Mouse (Mus musculus) mesoderm, embryonic 11.5 days (tissue): ENCODE data around the gene Fam208a.
A peak's percentile ranks its signal among the peaks of the same experiment; 100 is the strongest.

Source experiments
- DNase-seq: peaks from one replicate; pipeline ENCODE4 v3.0.0-alpha.2; 2012; ENCODE audit warnings: low read depth, low spot score

The Fam208a gene

DNA sequence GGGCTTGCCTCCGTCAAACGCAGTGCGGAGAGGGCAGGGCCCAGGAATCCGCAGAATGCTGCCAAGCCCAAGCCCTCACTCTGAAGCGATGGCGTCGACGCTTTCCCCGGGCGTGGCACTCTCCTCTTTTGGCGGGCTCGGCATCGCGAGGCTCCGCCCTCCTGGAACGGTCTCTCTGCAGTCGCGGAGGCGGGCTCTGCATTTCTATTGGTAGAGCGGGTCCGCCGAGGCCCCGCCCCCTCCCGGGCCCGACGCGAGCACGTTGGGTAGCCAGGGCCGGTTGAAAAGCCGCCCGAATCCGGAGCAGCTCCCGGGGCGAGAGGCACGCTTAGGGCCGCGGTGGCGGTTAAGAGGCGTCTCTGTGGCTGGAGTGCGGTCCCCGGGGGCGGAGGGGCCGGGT lies at the start of gene Fam208a:
TSS of gene Fam208a (plus strand) at position 262 of the 400 bp plus-strand sequence.
- DNase-seq: peak; percentile 93

DNA sequence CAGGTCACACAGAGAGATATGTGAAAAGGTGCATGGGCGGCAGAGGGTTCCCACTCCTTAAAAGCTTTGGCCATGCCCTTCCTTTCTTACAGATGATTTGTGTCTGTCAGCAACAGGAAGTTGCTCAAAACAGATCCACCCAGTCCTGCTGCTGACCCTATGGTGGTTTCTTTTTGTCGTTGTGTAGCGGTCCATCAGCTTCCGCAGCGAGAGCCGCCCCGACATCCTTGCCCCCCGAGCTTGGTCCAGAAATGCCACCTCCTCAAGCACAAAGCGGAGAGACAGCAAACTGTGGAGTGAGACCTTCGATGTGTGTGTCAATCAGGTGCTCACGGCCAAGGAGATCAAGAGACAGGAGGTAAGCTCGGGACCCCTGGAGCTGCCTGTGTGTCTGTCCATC lies 49.2 kb upstream of the Fam208a start:
- DNase-seq: no peak

GRCm38 (mm10) chr14:27381459-27381858 lies 47.2 kb upstream of the Fam208a start:
- no peak for DNase-seq

- no peak for DNase-seq
Measured at GRCm38 (mm10) chr14:27383321-27383830, 45.3 kb upstream of the Fam208a start.

- DNase-seq: no peak
Measured at GRCm38 (mm10) chr14:27384143-27384542, 44.5 kb upstream of the Fam208a start.

- DNase-seq: no peak
Measured at GRCm38 (mm10) chr14:27388616-27389015, 40.0 kb upstream of the Fam208a start.

- no peak for DNase-seq
Measured at GRCm38 (mm10) chr14:27389722-27390121, 38.9 kb upstream of the Fam208a start.

GRCm38 (mm10) chr14:27390663-27391062 lies 38.0 kb upstream of the Fam208a start:
- no peak for DNase-seq

- DNase-seq: no peak
Measured at GRCm38 (mm10) chr14:27391776-27392308, 36.8 kb upstream of the Fam208a start.

DNA sequence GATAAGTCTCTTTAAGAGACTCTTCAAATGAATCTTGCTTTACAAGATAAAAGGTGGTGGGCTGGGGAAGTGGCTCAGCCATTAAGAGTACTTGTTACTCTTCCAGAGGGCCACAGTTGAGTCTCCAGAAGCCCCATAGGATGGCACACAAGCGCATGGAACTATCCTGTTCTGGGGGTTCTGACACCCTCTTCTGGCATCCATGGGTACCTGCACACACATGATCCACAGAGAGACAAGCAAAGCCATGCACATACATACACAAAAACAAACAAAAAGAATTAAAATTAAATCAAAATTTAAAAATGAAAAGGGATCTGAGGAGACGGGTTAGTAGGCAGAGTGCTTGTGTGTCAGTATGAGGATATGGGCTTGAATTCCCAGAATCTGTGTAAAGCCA lies 36.0 kb upstream of the Fam208a start:
- no peak for DNase-seq

GRCm38 (mm10) chr14:27393806-27394205 lies 34.8 kb upstream of the Fam208a start:
- DNase-seq: no peak

DNA sequence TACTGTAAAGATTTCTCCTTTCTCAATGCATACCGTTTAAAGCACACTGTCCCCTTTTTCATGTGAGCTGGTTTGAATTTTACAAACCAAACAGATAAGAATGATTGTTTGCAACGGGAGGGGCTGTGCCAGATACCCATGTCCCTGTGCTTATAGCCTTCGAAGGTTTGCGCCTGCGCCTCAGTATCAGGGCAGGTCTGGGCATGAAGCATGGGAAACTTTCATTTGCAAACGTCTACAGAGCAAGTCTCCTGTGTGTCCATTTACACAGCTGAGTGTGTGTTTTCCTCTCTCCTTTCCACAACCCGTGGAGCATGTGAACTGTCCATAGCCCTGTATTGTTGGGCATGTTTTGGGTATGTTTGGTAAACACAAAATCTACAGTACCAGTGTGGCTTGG lies 32.2 kb upstream of the Fam208a start:
- no peak for DNase-seq

GRCm38 (mm10) chr14:27397526-27397925 lies 31.1 kb upstream of the Fam208a start:
- no peak for DNase-seq

- no peak for DNase-seq
Measured at GRCm38 (mm10) chr14:27400495-27400894, 28.1 kb upstream of the Fam208a start.

GRCm38 (mm10) chr14:27401717-27402278 lies 26.8 kb upstream of the Fam208a start:
- DNase-seq: no peak

- no peak for DNase-seq
Measured at GRCm38 (mm10) chr14:27402332-27403250, 26.0 kb upstream of the Fam208a start.

DNA sequence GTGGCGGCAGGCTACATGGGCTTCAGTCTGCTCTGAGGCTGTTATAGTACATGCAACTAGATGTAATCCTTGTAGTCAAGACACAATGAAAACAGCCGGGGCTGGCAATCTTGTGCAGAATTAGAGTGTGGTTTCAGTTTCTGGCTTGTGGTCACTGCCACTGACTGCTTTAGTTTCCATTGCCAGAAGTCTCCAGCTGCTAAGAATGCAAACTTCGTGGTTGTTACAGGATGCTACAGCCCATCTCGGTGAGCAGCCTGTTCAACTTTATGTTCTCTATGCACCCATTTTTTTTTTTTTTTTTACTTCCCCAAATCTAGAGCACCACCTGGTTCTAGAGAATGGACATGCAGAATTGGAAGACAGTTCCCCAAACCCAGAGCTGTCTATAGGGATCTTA lies 23.2 kb upstream of the Fam208a start:
- no peak for DNase-seq

- DNase-seq: no peak
Measured at GRCm38 (mm10) chr14:27405947-27406346, 22.7 kb upstream of the Fam208a start.

GRCm38 (mm10) chr14:27408240-27408639 lies 20.4 kb upstream of the Fam208a start:
- DNase-seq: no peak

DNA sequence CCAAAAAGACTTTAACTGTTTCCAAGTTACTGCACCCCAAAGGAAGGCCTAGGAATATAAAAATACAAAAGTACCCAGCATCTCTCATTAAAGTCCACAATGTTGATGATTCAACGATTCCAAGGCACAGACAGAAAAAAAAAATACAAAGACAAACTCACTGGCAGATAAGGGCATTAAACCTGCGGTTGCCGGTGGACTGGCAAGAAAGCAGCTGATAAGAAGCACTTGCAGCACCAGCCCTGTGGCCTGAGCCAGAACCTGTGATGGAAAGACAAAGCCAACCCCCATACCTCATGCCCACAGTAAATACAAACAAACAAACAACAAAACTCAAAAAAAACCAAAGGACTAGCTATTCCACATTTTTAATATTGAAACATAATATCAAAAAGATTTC lies 19.0 kb upstream of the Fam208a start:
- DNase-seq: no peak

- no peak for DNase-seq
Measured at GRCm38 (mm10) chr14:27411492-27411891, 17.1 kb upstream of the Fam208a start.

DNA sequence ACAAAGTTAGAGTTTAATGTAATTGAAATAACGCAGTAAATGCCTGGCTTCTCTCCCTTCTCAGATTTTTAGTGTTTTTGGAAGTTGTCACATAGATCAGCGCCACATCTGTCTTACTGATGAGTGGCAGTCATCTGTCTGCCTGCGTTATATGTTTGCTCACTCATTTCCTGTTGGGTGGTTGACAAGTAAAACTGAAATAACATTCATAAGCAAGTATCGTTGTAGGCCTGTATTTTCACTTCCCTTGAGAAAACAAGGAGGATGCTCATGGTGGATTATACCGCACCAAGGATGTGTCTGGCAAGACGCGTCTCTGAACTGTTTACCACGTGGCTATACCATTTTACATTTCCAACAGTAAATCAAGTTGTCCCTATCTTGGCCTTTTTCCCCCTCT lies 15.9 kb upstream of the Fam208a start:
- no peak for DNase-seq

DNA sequence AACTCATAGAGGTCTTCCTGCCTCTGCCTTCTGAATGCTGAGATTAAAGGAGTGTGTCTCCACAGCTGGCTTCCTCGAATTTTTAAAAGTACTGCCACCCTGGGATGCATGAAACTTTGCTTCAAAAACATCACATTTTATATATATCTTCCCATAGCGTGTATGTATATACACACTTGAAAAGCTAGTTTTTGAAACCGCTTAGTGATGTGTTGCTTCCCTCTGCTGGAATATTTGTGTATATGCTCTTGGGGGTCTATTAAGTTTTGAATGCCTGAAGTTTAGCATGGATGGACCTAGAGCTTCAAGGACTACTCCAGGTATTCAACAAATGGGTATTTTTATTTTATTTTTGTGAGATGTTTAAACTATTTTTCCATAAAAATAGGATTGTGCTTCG lies 14.7 kb upstream of the Fam208a start:
- peak; percentile 41 for DNase-seq
